In genomic region chr9:98032573-98033272, GRCm38 (mm10) we compare ENCODE assay signal across 7 mouse cellular contexts. TPM values are rescaled to one million over a fixed set of nuclear protein-coding genes. Genes with fewer than 3 reads are reported as not detected.
DNase-seq lines count a peak whose midpoint lies in the region; ATAC-seq lines count a peak whose summit lies in the region.

TSS of gene Clstn2 (minus strand) at chr9:98033181.

- peak; percentile 51 for ATAC-seq in common myeloid progenitor, adult 5-6 weeks (replicated peaks; ENCODE audit: low read depth, poor library complexity, severe bottlenecking)
- peak; percentile 93 for ATAC-seq in midbrain, embryonic 12.5 days (ENCODE audit: low FRiP score, low read depth)
- peak; percentile 81 for ATAC-seq in stomach, embryonic 15.5 days (ENCODE audit: insufficient read depth, low FRiP score, low read depth)

- peak within 1 kb of the TSS; percentile 67 for H3K4me3 ChIP-seq in midbrain, embryonic 12.5 days
- H3K4me3 ChIP-seq in stomach, embryonic 15.5 days (replicated peaks) = peak within 1 kb of the TSS; percentile 64

- 1% methylated on average over 67 of the region's 73 CpGs for WGBS in midbrain, embryonic 12.5 days
- WGBS in stomach, embryonic 15.5 days = under 1% methylated on average over 62 of the region's 73 CpGs

- H3K27me3 ChIP-seq in midbrain, embryonic 12.5 days = peaks cover 49% of the 10 kb centered on the region
- H3K27me3 ChIP-seq in stomach, embryonic 15.5 days (replicated peaks) = peaks cover 31% of the 10 kb centered on the region

- intact Hi-C loops in left cerebral cortex, postnatal 4 days (cut with DNase I) = loop anchor here (5.0 to 10.0 kb wide), 4 partner anchors 212 to 735 kb away; no protein-coding TSS in a partner anchor

- DNase-seq in adrenal gland, postnatal 36 days = peak; percentile 81 to 82
- peak; percentile 39 for DNase-seq in gastrocnemius, postnatal 10 days
- peak; percentile 15 for DNase-seq in kidney, adult 11 months
- peak; percentile 62 for DNase-seq in left cerebral cortex, postnatal 4 days

- H3K27ac ChIP-seq in midbrain, embryonic 12.5 days (replicated peaks) = peak within 1 kb of the TSS; percentile 70
- no peak within 1 kb of the TSS for H3K27ac ChIP-seq in stomach, embryonic 15.5 days

- peak within 1 kb of the TSS; percentile 96 for H3K4me2 ChIP-seq in midbrain, embryonic 12.5 days (replicated peaks)
- H3K4me2 ChIP-seq in stomach, embryonic 15.5 days = peak within 1 kb of the TSS; percentile 99

- peak within 1 kb of the TSS; percentile 61 for H3K9ac ChIP-seq in midbrain, embryonic 12.5 days (replicated peaks)
- H3K9ac ChIP-seq in stomach, embryonic 15.5 days = peak within 1 kb of the TSS; percentile 25

- H3K9me3 ChIP-seq in midbrain, embryonic 12.5 days = no peaks in the 10 kb centered on the region
- H3K9me3 ChIP-seq in stomach, embryonic 15.5 days = no peaks in the 10 kb centered on the region

- peaks cover 15% of the 10 kb centered on the region for H3K4me1 ChIP-seq in midbrain, embryonic 12.5 days
- H3K4me1 ChIP-seq in stomach, embryonic 15.5 days = peaks cover 11% of the 10 kb centered on the region

- no peaks in the 10 kb centered on the region for H3K36me3 ChIP-seq in midbrain, embryonic 12.5 days
- H3K36me3 ChIP-seq in stomach, embryonic 15.5 days = no peaks in the 10 kb centered on the region

RNA-seq across cellular contexts. Expression of gene Clstn2, which starts in this region (rescaled TPM):
- total RNA-seq in adrenal gland, postnatal 36 days (2021) = 1 to 10 TPM; 4.8 to 7.3 TPM
- not detected in 2 replicates for total RNA-seq in common myeloid progenitor, adult 5-6 weeks (2017)
- 1 to 10 TPM; 3.8 to 4.3 TPM for total RNA-seq in gastrocnemius, postnatal 10 days (2021)
- 100 to 1,000 TPM in 1 of 2 experiments, 10 to 100 TPM in 1; 99.9 to 101 TPM for total RNA-seq in left cerebral cortex, postnatal 4 days (2021)
- polyA plus RNA-seq in midbrain, embryonic 12.5 days (2016; fragmentation: Nextera tagmentation; extraction: Ambion mirVana) = 2.5 and 3.4 TPM in 2 replicates
- 0.83 and 1.1 TPM in 2 replicates for polyA plus RNA-seq in stomach, embryonic 15.5 days (2015; fragmentation: Nextera tagmentation; extraction: Ambion mirVana)

Comparison
In these comparisons a context has a peak if more than half of its experiments do, and no peak if none do; other contexts are left out.
1. RNA of gene Clstn2 (total RNA-seq): 99.9 to 101 TPM in left cerebral cortex, postnatal 4 days; 4.8 to 7.3 TPM in adrenal gland, postnatal 36 days, 3.8 to 4.3 TPM in gastrocnemius, postnatal 10 days and not detected in common myeloid progenitor, adult 5-6 weeks; every median in the first group is over 10 times any median in the second.
2. Peak in ATAC-seq in common myeloid progenitor, adult 5-6 weeks; RNA of the gene not detected or under 1 TPM.
3. DNase-seq: peak in every context shown above with its lines; median percentile 82 in adrenal gland, postnatal 36 days; 62 in left cerebral cortex, postnatal 4 days; 39 in gastrocnemius, postnatal 10 days; 15 in kidney, adult 11 months.
4. Peak in every context shown above with its lines, with median percentiles within 50 percentile points of each other: ATAC-seq.